Mouse (Mus musculus) heart, embryonic 11.5 days (tissue): ENCODE data around the gene 1700040F15Rik. TPM values are rescaled to one million over a fixed set of nuclear protein-coding genes. Genes with fewer than 3 reads are reported as not detected.
"Not testable (repeated sequence)": the region's sequence is repeated elsewhere in the genome, so short reads cannot be mapped to it uniquely, and the experiment has no call there.

Experiments
- ATAC-seq: fragments of 200-750 bp; cut with Nextera tagmentation; replicated peaks from 2 replicates; pipeline ENCODE4 v1.8.0; 2017; ENCODE audit warnings: moderate library complexity; ENCODE audit not compliant: insufficient number of reproducible peaks, low FRiP score, low TSS enrichment
- H3K27ac ChIP-seq: fragments of 300-500 bp; sonication (generic); 2 replicates; pipeline ENCODE4 v1.5.1; 2014; ENCODE audit warnings: mild to moderate bottlenecking, low read depth, low read length
- H3K27me3 ChIP-seq: fragments of 300-500 bp; sonication (generic); 2 replicates; pipeline ENCODE4 v1.6.1; 2014; ENCODE audit warnings: mild to moderate bottlenecking, low read length, mixed read lengths; ENCODE audit not compliant: control insufficient read depth, insufficient read depth
- H3K36me3 ChIP-seq: fragments of 300-500 bp; sonication (generic); 2 replicates; pipeline ENCODE4 v1.6.1; 2014; ENCODE audit warnings: mild to moderate bottlenecking, low read length, moderate library complexity, mixed read lengths; ENCODE audit not compliant: control insufficient read depth, insufficient read depth
- H3K4me1 ChIP-seq: fragments of 300-500 bp; sonication (generic); 2 replicates; pipeline ENCODE4 v1.6.1; 2014; ENCODE audit warnings: low read length; ENCODE audit not compliant: control insufficient read depth, insufficient read depth
- H3K4me2 ChIP-seq: fragments of 300-500 bp; sonication (generic); 2 replicates; pipeline ENCODE4 v1.6.1; 2014; ENCODE audit warnings: mild to moderate bottlenecking, moderate library complexity
- H3K4me3 ChIP-seq: fragments of 300-500 bp; sonication (generic); 2 replicates; pipeline ENCODE4 v1.5.1; 2014; ENCODE audit warnings: low read depth, low read length
- H3K9ac ChIP-seq: fragments of 300-500 bp; sonication (generic); 2 replicates; pipeline ENCODE4 v1.6.1; 2014; ENCODE audit warnings: mild to moderate bottlenecking, low read depth, low read length, moderate library complexity
- H3K9me3 ChIP-seq: fragments of 300-500 bp; sonication (generic); replicated peaks from 2 replicates; pipeline ENCODE4 v1.6.1; 2016; ENCODE audit warnings: low read length; ENCODE audit not compliant: control insufficient read depth
- whole genome bisulfite sequencing: fragments of 180-500 bp; shearing (Covaris S2); extraction: QIAGEN DNeasy Blood & Tissue Kit; methylation state at CpG from one replicate; pipeline ENCODE4 v1.1.7; 2014; ENCODE audit not compliant: insufficient replicate concordance; 5-methylcytosine and 5-hydroxymethylcytosine counted together
- polyA plus RNA-seq: library from polyadenylated mRNA; unstranded; fragments of >200 nt; fragmentation: Nextera tagmentation; extraction: Ambion mirVana; gene quantifications from 2 replicates; pipeline ENCODE4 v1.2.1, GENCODE M21; 2014

Gene 1700040F15Rik
- polyA plus RNA-seq: not detected in 2 replicates

DNA sequence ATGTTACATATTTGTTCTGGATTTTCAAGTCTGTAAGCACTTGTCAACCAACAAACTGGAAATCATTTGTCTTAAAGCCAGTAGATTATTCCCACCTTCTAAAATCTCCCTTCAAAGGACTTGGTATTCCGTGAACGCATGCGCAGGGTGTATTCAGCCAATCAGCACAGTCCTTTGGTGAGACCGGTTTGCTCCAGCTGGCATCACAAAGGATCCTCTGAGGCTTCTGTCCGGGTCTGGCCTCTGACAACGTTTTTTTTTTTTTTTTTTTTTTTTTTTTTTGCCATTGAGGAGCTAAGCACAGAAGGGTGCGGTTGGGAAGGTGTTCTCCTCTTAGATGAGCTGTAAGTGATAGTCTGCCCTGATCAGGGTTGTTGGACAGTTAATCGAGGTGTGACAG lies at the start of gene 1700040F15Rik:
1700040F15Rik (plus strand) TSS at position 301 of the 400 bp plus-strand sequence.
- ATAC-seq, H3K9ac ChIP-seq, H3K4me3 ChIP-seq, H3K4me1 ChIP-seq, H3K27ac ChIP-seq, H3K9me3 ChIP-seq, H3K36me3 ChIP-seq, H3K4me2 ChIP-seq, H3K27me3 ChIP-seq: not testable (repeated sequence)
- no CpG with 5 or more reads among the region's 8 CpGs for WGBS
